Mouse (Mus musculus): ENCODE measurements around the gene Gclm.

The Gclm gene

DNA sequence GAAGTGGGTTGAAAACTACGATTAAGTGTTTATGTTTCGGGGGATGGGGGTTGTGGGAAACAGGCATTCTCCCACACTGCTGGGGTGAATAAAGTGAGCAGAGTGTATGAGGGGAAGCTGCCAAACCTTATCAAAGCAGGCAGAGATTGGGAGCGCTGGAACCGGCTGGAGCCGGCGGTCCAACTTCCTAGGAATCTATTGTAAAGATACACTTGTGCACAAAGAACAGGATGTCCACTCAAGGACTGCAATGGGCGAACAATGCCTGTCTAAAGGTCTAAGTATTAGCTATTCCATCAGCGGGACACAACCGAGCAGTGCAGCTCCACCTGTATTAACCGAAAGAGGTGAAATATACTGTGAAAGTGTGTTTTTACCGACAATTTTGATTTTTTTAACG is 46.5 kb downstream of the Gclm start:
- DNase-seq (ENCODE audit: extremely low read depth, insufficient read length, low spot score), result no peak

- DNase-seq (ENCODE audit: extremely low read depth, insufficient read length, low spot score), result no peak
These were observed 47.2 kb downstream of the Gclm start for GRCm38 (mm10) chr3:122292300-122293222.

DNA sequence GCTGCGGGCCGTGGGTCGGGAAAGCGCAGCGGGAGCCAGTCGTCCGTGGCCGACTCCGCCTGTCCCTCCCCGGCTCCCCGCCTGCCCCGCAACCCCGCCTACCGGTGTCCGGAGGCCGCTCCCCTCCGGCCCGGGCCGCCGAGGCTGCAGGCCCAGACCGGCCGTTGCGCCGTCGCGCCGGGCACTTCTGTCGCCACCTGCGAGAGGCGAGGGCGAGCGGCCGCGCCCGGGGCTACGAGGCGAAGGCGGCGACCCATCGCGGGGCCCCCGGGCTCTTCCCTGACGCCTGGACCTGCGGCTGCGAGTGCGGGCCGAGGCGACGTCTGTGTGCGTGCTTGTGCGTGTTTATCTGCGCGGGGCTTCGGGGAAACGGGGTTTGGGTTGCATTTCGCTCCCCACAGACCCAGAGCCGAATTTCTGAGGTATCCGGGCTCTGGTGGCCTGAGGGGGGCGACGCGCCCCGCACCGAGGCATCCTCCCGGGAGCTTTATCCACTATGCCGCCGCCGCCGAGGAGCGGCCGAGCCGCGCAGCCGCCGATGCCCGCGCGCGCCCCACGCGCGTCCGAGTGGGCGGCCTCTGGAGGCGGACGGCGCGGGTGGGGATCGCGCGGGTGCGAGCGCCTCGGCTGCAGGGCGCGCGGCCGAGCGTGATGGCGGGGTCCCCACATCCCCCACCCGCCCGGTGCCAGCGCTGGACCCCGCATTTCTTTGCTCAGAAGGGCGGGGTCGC is 48.0 kb downstream of the Gclm start:
- peak; percentile 87 for DNase-seq (ENCODE audit: extremely low read depth, insufficient read length, low spot score)

- peak; percentile 82 for DNase-seq (ENCODE audit: extremely low read depth, insufficient read length, low spot score)
These were observed 48.8 kb downstream of the Gclm start, which contains the start of gene Bcar3 for GRCm38 (mm10) chr3:122293954-122294850. TSS of gene Bcar3 (plus strand) at chr3:122294136.

DNA sequence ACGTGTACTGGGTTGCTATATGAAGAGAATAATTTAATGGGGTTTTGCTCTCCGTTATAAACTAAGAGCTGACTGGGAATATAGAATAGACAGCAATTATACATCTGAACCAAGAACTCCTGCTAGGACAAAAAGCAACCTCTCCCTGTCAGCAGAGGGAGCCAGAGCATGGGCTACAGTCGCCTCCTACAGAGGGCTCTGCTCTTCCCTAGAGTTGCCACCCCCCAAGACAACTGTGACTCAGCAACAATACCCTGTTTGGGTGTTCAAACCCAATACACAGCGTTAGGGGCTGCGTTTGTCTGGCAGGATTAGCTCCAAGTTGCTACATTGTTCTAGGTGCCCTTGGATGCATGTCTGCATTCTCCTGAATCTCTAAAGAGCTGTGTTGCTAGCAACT is 50.2 kb downstream of the Gclm start:
- DNase-seq (ENCODE audit: extremely low read depth, insufficient read length, low spot score), result peak; percentile 50

DNA sequence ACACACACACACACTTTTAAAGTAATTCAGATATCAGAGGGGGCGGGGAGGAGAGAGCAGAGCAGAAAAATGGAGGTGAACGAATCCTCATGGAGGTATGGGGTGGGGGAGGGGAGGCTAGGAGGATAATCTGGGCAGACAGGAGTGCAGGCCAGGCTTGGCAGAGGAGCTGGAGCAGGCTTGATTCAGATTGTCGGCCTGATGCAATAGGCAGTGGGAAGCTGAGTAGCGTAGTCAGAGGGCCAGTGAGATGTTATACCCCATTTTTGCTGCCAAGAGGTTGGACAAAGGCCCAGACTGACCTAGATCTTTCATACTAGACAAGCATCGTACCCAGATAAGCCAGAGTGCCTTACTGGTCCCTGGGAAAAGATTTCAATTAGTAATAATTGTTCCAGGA is 51.6 kb downstream of the Gclm start:
- no peak for DNase-seq (ENCODE audit: extremely low read depth, insufficient read length, low spot score)

- peak; percentile 45 for DNase-seq (ENCODE audit: extremely low read depth, insufficient read length, low spot score)
These were observed 55.9 kb downstream of the Gclm start for GRCm38 (mm10) chr3:122300983-122301919.

DNA sequence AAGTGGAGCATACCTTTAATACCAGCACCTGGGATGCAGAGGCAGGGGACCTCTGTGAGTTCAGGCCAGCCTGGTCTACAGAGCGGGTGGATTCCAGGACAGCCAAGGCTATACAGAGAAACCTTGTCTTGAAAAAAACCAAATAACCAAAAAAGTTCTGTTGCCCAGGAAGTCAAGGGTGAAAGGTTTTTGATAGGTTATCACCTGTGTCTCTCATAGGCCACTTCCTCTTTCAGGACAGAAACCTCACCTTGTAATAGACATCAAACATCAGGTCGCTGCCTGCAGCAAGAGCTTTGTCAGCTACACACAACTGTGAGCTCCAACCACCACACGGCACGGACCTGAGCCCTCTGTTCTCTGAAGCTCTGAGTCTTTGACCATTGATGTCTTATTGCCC is 59.2 kb downstream of the Gclm start:
- no peak for DNase-seq (ENCODE audit: extremely low read depth, insufficient read length, low spot score)

GRCm38 (mm10) chr3:122307894-122308671 is 62.7 kb downstream of the Gclm start:
- DNase-seq (ENCODE audit: extremely low read depth, insufficient read length, low spot score), result no peak

- DNase-seq (ENCODE audit: extremely low read depth, insufficient read length, low spot score), result no peak
These were observed 63.6 kb downstream of the Gclm start for GRCm38 (mm10) chr3:122308981-122309380.

GRCm38 (mm10) chr3:122312078-122312477 is 66.7 kb downstream of the Gclm start:
- no peak for DNase-seq (ENCODE audit: extremely low read depth, insufficient read length, low spot score)

DNA sequence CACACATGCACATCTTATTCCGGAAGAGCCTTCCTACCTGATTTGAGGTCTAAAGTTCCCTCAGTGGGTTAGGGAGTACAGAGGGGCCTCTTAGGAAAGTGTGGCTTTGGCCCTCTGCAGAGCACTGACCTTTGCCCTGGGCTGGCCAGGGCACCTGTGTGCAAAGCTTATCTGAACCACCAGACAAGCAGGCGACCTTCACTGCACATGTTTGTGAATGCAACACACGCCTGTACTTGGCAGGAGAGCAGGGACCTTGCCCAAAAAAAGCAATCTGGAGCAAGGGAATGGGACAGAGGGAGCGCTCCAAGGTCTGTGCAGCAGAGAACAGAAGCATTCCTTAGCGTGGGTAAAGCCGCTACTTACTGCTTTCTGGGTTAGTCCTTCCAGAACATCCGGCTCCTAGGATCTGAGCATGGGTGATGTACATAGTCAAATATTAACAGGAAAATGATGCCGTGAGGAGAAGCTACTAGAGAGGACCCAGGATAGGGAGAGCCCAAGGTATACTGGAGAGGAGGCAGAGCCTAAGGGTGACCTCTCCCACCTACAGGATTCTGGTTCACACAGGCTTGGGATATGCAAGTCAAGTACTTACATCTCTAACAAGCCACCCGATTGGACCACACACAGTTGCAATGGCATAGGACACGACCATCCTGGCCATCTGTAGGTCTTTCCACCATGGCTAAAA is 67.7 kb downstream of the Gclm start:
- no peak for DNase-seq (ENCODE audit: extremely low read depth, insufficient read length, low spot score)

DNA sequence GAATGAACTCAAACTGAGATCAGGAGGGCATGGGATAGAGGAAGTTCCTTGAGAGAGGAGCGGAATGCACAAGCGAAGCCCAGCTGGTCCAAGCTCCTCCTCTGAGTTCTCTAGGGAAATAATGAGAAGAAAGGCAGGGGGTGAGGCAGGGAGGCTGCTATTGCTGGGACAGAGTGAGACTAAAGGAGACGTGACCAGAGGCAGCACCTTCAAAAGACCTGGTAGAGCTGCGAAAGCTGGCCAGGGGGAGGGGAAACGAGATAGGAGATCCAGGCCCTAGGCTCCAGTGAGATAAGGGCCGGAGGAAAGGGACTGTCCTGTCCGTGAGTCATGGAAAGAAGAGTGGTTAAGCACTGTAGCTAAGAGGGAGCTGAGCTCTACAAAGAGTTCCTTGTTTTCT is 68.6 kb downstream of the Gclm start:
- no peak for DNase-seq (ENCODE audit: extremely low read depth, insufficient read length, low spot score)

DNA sequence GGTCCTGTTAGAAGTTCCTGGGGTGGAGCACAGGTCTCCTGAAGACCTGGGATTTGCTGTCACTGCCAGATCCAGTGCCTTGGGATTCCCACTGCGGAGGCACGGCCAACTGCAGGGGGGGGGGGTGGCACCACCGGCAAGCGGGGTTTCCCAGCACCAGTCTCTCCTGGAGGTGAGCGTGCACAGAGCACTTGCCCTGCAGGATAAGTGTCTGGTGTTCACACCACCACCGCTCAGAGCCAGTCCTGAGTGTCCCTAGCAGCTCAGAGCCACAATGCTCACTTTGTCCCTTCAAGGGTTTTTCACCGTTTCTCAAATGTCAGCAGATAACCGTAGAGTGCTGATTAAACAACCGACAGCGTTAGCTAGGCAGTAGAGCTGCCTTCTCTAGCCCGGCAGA is 71.3 kb downstream of the Gclm start:
- DNase-seq (ENCODE audit: extremely low read depth, insufficient read length, low spot score), result no peak

GRCm38 (mm10) chr3:122317339-122317738 is 72.0 kb downstream of the Gclm start:
- DNase-seq (ENCODE audit: extremely low read depth, insufficient read length, low spot score), result no peak

Measured in 3134 (cell line).